In the genomic region with DNA sequence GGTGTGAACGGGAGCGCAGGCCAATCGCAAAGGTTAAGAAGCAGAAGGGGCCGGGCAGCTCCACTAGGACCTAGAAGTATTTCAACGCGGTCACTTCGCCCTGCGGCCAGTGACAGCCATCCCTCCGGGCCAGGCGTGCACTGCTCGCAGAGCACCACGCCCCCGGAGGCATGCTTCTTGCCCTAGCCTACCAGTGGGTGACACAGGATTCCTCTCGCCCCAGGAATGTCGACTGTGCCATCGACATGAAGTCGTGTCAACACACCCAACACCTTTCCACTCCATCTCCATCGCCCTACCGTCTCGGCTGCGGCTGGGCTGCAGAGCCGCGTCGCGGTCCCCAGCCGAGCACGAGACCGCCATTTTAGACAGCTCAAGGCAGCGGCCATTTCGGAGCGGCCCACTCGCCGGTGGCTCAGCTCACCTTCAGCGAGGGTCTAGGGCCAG, we compare ENCODE assay signal across 8 mouse cellular contexts. TPM values are rescaled to one million over a fixed set of nuclear protein-coding genes. Genes with fewer than 3 reads are reported as not detected.
DNase-seq lines count a peak whose midpoint lies in the region; ATAC-seq lines count a peak whose summit lies in the region.

No protein-coding gene starts in this region.

- peak overlapping the region; percentile 90 for H3K4me2 ChIP-seq in embryonic facial prominence, embryonic 14.5 days (ENCODE audit: low read depth, low read length)
- H3K4me2 ChIP-seq in heart, embryonic 16.5 days (ENCODE audit: low read depth, low read length) = peak overlapping the region; percentile 78
- H3K4me2 ChIP-seq in stomach, embryonic 15.5 days = peak overlapping the region; percentile 92

- H3K27ac ChIP-seq in heart, embryonic 10.5 days = peak overlapping the region; percentile 97
- peak overlapping the region; percentile 98 for H3K27ac ChIP-seq in embryonic facial prominence, embryonic 14.5 days (replicated peaks; ENCODE audit: low read depth, low read length)
- peak overlapping the region; percentile 98 for H3K27ac ChIP-seq in heart, embryonic 16.5 days (ENCODE audit: low read length)
- peak overlapping the region; percentile 96 for H3K27ac ChIP-seq in stomach, embryonic 15.5 days

- no peaks in the 10 kb centered on the region; the same call in 1 of the 2 replicates for H3K36me3 ChIP-seq in heart, embryonic 10.5 days
- H3K36me3 ChIP-seq in embryonic facial prominence, embryonic 14.5 days (ENCODE audit: control insufficient read depth, insufficient read depth, low read length) = 0 out of 2 replicates have a peak, but pooled peaks cover 8% of the 10 kb centered on the region
- peaks cover 6% of the 10 kb centered on the region; the same call in 1 of the 2 replicates for H3K36me3 ChIP-seq in heart, embryonic 16.5 days (ENCODE audit: control insufficient read depth, insufficient read depth)
- no peaks in the 10 kb centered on the region for H3K36me3 ChIP-seq in stomach, embryonic 15.5 days

- peak overlapping the region; percentile 77 for H3K9ac ChIP-seq in embryonic facial prominence, embryonic 14.5 days (ENCODE audit: low read depth, low read length)
- H3K9ac ChIP-seq in heart, embryonic 16.5 days (ENCODE audit: low read length) = peak overlapping the region; percentile 90
- peak overlapping the region; percentile 60 for H3K9ac ChIP-seq in stomach, embryonic 15.5 days

- H3K4me3 ChIP-seq in heart, embryonic 10.5 days = peak overlapping the region; percentile 72
- peak overlapping the region; percentile 53 for H3K4me3 ChIP-seq in embryonic facial prominence, embryonic 14.5 days (ENCODE audit: low read depth, low read length)
- peak overlapping the region; percentile 74 for H3K4me3 ChIP-seq in heart, embryonic 16.5 days (ENCODE audit: low read length)
- peak overlapping the region; percentile 66 for H3K4me3 ChIP-seq in stomach, embryonic 15.5 days (replicated peaks)

- H3K27me3 ChIP-seq in heart, embryonic 10.5 days (ENCODE audit: insufficient read depth, poor library complexity, severe bottlenecking) = no peaks in the 10 kb centered on the region
- H3K27me3 ChIP-seq in embryonic facial prominence, embryonic 14.5 days (replicated peaks; ENCODE audit: control insufficient read depth, insufficient read depth, low read length) = no peaks in the 10 kb centered on the region
- no peaks in the 10 kb centered on the region for H3K27me3 ChIP-seq in heart, embryonic 16.5 days (ENCODE audit: control insufficient read depth, insufficient read depth, low read length)
- H3K27me3 ChIP-seq in stomach, embryonic 15.5 days (replicated peaks) = no peaks in the 10 kb centered on the region

- under 1% methylated on average over 34 of the region's 34 CpGs for WGBS in heart, embryonic 10.5 days
- under 1% methylated on average over 32 of the region's 34 CpGs for WGBS in embryonic facial prominence, embryonic 14.5 days
- under 1% methylated on average over 34 of the region's 34 CpGs for WGBS in heart, embryonic 16.5 days
- under 1% methylated on average over 34 of the region's 34 CpGs for WGBS in stomach, embryonic 15.5 days

- peak; percentile 88 for ATAC-seq in embryonic facial prominence, embryonic 14.5 days (ENCODE audit: low read depth)
- peak; percentile 82 for ATAC-seq in heart, embryonic 16.5 days (replicated peaks; ENCODE audit: extremely low read depth, insufficient read depth, low FRiP score)
- ATAC-seq in stomach, embryonic 15.5 days (ENCODE audit: insufficient read depth, low FRiP score, low read depth) = peak; percentile 84

- H3K9me3 ChIP-seq in heart, embryonic 10.5 days = no peaks in the 10 kb centered on the region
- no peaks in the 10 kb centered on the region for H3K9me3 ChIP-seq in embryonic facial prominence, embryonic 14.5 days (ENCODE audit: control insufficient read depth, low read length)
- H3K9me3 ChIP-seq in heart, embryonic 16.5 days (replicated peaks; ENCODE audit: control insufficient read depth, low read length) = no peaks in the 10 kb centered on the region
- no peaks in the 10 kb centered on the region for H3K9me3 ChIP-seq in stomach, embryonic 15.5 days

- DNase-seq in heart, embryonic 10.5 days (ENCODE audit: low spot score) = peak; percentile 94
- DNase-seq in heart, adult 11 months = no peak
- peak; percentile 75 to 84 for DNase-seq in adrenal gland, adult 18-20 months (ENCODE audit: low spot score in 2 of 2)
- DNase-seq in embryonic facial prominence, embryonic 14.5 days (ENCODE audit: low spot score) = peak; percentile 81
- DNase-seq in kidney, postnatal 36 days = peak; percentile 66 to 83
- DNase-seq in lung, postnatal 25 days (ENCODE audit: low spot score) = peak; percentile 69

- peaks cover 17% of the 10 kb centered on the region; the same call in 1 of the 2 replicates for H3K4me1 ChIP-seq in heart, embryonic 10.5 days
- peaks cover 9% of the 10 kb centered on the region; the same call in 1 of the 2 replicates for H3K4me1 ChIP-seq in embryonic facial prominence, embryonic 14.5 days (ENCODE audit: control insufficient read depth, insufficient read depth, low read length)
- H3K4me1 ChIP-seq in heart, embryonic 16.5 days (ENCODE audit: control insufficient read depth, insufficient read depth, low read length) = peaks cover 12% of the 10 kb centered on the region
- H3K4me1 ChIP-seq in stomach, embryonic 15.5 days = peaks cover 3% of the 10 kb centered on the region; the same call in 1 of the 2 replicates

RNA-seq across cellular contexts. Expression of a gene that starts 39.3 kb away (rescaled TPM):
- 914 and 925 TPM in 2 replicates for polyA plus RNA-seq in heart, embryonic 10.5 days (2016; fragmentation: Nextera tagmentation; extraction: Ambion mirVana)
- total RNA-seq in adrenal gland, adult 18-20 months (2021) = 1,000 to 10,000 TPM in 1 of 2 experiments, 100 to 1,000 TPM in 1; 957 to 1,079 TPM
- 913 and 918 TPM in 2 replicates for polyA plus RNA-seq in embryonic facial prominence, embryonic 14.5 days (2014; fragmentation: Nextera tagmentation; extraction: Ambion mirVana)
- 544 and 627 TPM in 2 replicates for polyA plus RNA-seq in heart, embryonic 16.5 days (2015; fragmentation: Nextera tagmentation; extraction: Ambion mirVana)
- 608 and 684 TPM in 2 replicates for polyA plus RNA-seq in stomach, embryonic 15.5 days (2015; fragmentation: Nextera tagmentation; extraction: Ambion mirVana)
